In the genomic region with DNA sequence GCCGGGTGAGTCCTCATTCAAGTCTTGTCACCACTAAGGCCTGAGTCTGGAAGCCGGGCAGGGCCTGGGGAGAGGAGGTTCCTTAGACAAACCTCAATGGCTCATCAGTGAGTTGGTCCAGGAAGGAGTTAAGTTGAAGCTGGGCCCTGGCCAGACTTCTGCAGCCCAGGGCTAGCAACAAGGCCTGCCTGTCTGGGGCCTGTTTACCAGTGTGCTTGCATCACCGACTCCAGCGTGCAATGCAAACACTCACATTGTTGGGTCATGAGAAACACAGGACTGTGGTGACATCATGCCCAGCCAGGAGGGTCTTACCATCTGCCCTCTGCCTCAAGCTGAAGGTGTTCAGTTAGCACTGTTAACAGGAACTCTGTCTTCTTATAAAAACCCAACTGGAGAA, we compare ENCODE assay signal across 9 mouse cellular contexts. TPM values are rescaled to one million over a fixed set of nuclear protein-coding genes. Genes with fewer than 3 reads are reported as not detected.
DNase-seq lines count a peak whose midpoint lies in the region; ATAC-seq and TF ChIP-seq lines count a peak whose summit lies in the region.
"Had no signal": no experiment of that assay in that cellular context is flagged by ENCODE, and none has a peak within 500 bp of the region (broad histone marks: within the 10 kb centered on the region; RNA-seq: fewer than 3 reads in every experiment).

No protein-coding gene starts in this region.

- no peak overlapping the region for H3K27ac ChIP-seq in kidney, embryonic 15.5 days
- H3K27ac ChIP-seq in liver, embryonic 16.5 days (ENCODE audit: low read length), result peak overlapping the region; percentile 35; the same call in 1 of the 2 replicates
- peak overlapping the region; percentile 66; the same call in 1 of the 2 replicates for H3K27ac ChIP-seq in stomach, embryonic 14.5 days (ENCODE audit: low read length)
- H3K27ac ChIP-seq in cerebellum, adult 2 months (ENCODE audit: insufficient read depth, low read length), result no peak overlapping the region
- H3K27ac ChIP-seq: limb, embryonic 12.5 days; midbrain, embryonic 13.5 days had no signal

- WGBS in kidney, embryonic 15.5 days, result 69% methylated on average over 4 of the region's 4 CpGs
- WGBS in liver, embryonic 16.5 days (ENCODE audit: insufficient replicate concordance), result 63% methylated on average over 4 of the region's 4 CpGs
- WGBS in stomach, embryonic 14.5 days, result 65% methylated on average over 4 of the region's 4 CpGs
- 63% methylated on average over 4 of the region's 4 CpGs for WGBS in cerebellum, adult 2 months

- no peaks in the 10 kb centered on the region for H3K27me3 ChIP-seq in kidney, embryonic 15.5 days
- no peaks in the 10 kb centered on the region for H3K27me3 ChIP-seq in liver, embryonic 16.5 days (ENCODE audit: control insufficient read depth, insufficient read depth, low read depth, low read length)
- no peaks in the 10 kb centered on the region for H3K27me3 ChIP-seq in stomach, embryonic 14.5 days (ENCODE audit: control insufficient read depth, insufficient read depth, low read length)
- no peaks in the 10 kb centered on the region for H3K27me3 ChIP-seq in cerebellum, adult 2 months (ENCODE audit: control insufficient read depth, insufficient read depth, low read length)
- H3K27me3 ChIP-seq: limb, embryonic 12.5 days; midbrain, embryonic 13.5 days had no signal

- peaks cover 36% of the 10 kb centered on the region for H3K4me1 ChIP-seq in kidney, embryonic 15.5 days
- no peaks in the 10 kb centered on the region for H3K4me1 ChIP-seq in liver, embryonic 16.5 days (ENCODE audit: control insufficient read depth, low read depth, low read length)
- peaks cover 6% of the 10 kb centered on the region; the same call in 1 of the 2 replicates for H3K4me1 ChIP-seq in stomach, embryonic 14.5 days (ENCODE audit: control insufficient read depth, insufficient read depth, low read length)
- H3K4me1 ChIP-seq in cerebellum, adult 2 months (ENCODE audit: control insufficient read depth, insufficient read depth, low read length), result no peaks in the 10 kb centered on the region
- H3K4me1 ChIP-seq: midbrain, embryonic 13.5 days had no signal

- ATAC-seq in kidney, embryonic 15.5 days (replicated peaks; ENCODE audit: low FRiP score), result no peak
- peak; percentile 95 for ATAC-seq in liver, embryonic 16.5 days (ENCODE audit: low read depth)
- no peak for ATAC-seq in stomach, embryonic 14.5 days (ENCODE audit: insufficient number of reproducible peaks, insufficient read depth, low FRiP score, low read depth)
- ATAC-seq: midbrain, embryonic 13.5 days had no signal

- H3K4me3 ChIP-seq in kidney, embryonic 15.5 days (replicated peaks), result no peak overlapping the region
- no peak overlapping the region for H3K4me3 ChIP-seq in liver, embryonic 16.5 days (ENCODE audit: low read depth, low read length)
- H3K4me3 ChIP-seq in stomach, embryonic 14.5 days (ENCODE audit: low read depth, low read length), result no peak overlapping the region
- no peak overlapping the region for H3K4me3 ChIP-seq in cerebellum, adult 2 months (replicated peaks; ENCODE audit: insufficient read depth, low read depth, low read length)
- H3K4me3 ChIP-seq: limb, embryonic 12.5 days; midbrain, embryonic 13.5 days had no signal

- H3K4me2 ChIP-seq in kidney, embryonic 15.5 days, result no peak overlapping the region
- no peak overlapping the region for H3K4me2 ChIP-seq in liver, embryonic 16.5 days (ENCODE audit: low read depth, low read length)
- H3K4me2 ChIP-seq in stomach, embryonic 14.5 days (replicated peaks; ENCODE audit: low read depth, low read length), result no peak overlapping the region
- H3K4me2 ChIP-seq: limb, embryonic 12.5 days; midbrain, embryonic 13.5 days had no signal

- H3K9me3 ChIP-seq in kidney, embryonic 15.5 days (replicated peaks), result no peaks in the 10 kb centered on the region
- no peaks in the 10 kb centered on the region for H3K9me3 ChIP-seq in liver, embryonic 16.5 days (replicated peaks; ENCODE audit: control insufficient read depth, low read length)
- no peaks in the 10 kb centered on the region for H3K9me3 ChIP-seq in stomach, embryonic 14.5 days (ENCODE audit: control insufficient read depth, low read depth, low read length)
- H3K9me3 ChIP-seq: limb, embryonic 12.5 days; midbrain, embryonic 13.5 days had no signal

- TF ChIP-seq POLR2A in cerebellum, adult 2 months (IDR thresholded peaks at IDR 0.05; ENCODE audit: borderline replicate concordance, insufficient read depth, low read length), result no peak

- no peaks in the 10 kb centered on the region for H3K36me3 ChIP-seq in kidney, embryonic 15.5 days
- H3K36me3 ChIP-seq in liver, embryonic 16.5 days (ENCODE audit: control insufficient read depth, insufficient read depth), result no peaks in the 10 kb centered on the region
- no peaks in the 10 kb centered on the region for H3K36me3 ChIP-seq in stomach, embryonic 14.5 days (ENCODE audit: control insufficient read depth, insufficient read depth, low read length)
- H3K36me3 ChIP-seq: limb, embryonic 12.5 days; midbrain, embryonic 13.5 days had no signal

- H3K9ac ChIP-seq in kidney, embryonic 15.5 days, result no peak overlapping the region
- H3K9ac ChIP-seq in liver, embryonic 16.5 days (ENCODE audit: low read depth, low read length), result no peak overlapping the region
- no peak overlapping the region for H3K9ac ChIP-seq in stomach, embryonic 14.5 days (replicated peaks; ENCODE audit: low read depth, low read length)
- H3K9ac ChIP-seq: limb, embryonic 12.5 days; midbrain, embryonic 13.5 days had no signal

- DNase-seq in kidney, postnatal 10 days, result peak; percentile 50
- DNase-seq in brain, adult 2 months (ENCODE audit: low read depth, low spot score), result peak; percentile 9
- no peak for DNase-seq in cerebellum, adult 2 months
- no peak for DNase-seq in layer of hippocampus, adult 18-20 months (ENCODE audit: low spot score in 2 of 2)

- no peak for TF ChIP-seq CTCF in cerebellum, adult 2 months (IDR thresholded peaks at IDR 0.05; ENCODE audit: borderline replicate concordance, insufficient read depth, low read depth, low read length)

RNA-seq across cellular contexts. Expression of gene Smtn, which starts 25.6 kb away (rescaled TPM):
- 89.1 and 110 TPM in 2 replicates for polyA plus RNA-seq in kidney, embryonic 15.5 days (2015; fragmentation: Nextera tagmentation; extraction: Ambion mirVana)
- polyA plus RNA-seq in liver, embryonic 16.5 days (2015; fragmentation: Nextera tagmentation; extraction: Ambion mirVana), result 10.4 and 16.7 TPM in 2 replicates
- polyA plus RNA-seq in stomach, embryonic 14.5 days (2014; fragmentation: Nextera tagmentation; extraction: Ambion mirVana), result 109 and 112 TPM in 2 replicates
- polyA plus RNA-seq in cerebellum, adult 2 months (2012; rRNA removed), result 6.1 and 6.9 TPM in 2 replicates
- 1 to 10 TPM; 7.7 to 8.2 TPM for total RNA-seq in layer of hippocampus, adult 18-20 months (2021)

RNA-seq across cellular contexts. Expression of gene Selenom, which starts 51.5 kb away (rescaled TPM):
- polyA plus RNA-seq in kidney, embryonic 15.5 days (2015; fragmentation: Nextera tagmentation; extraction: Ambion mirVana), result 105 and 112 TPM in 2 replicates
- polyA plus RNA-seq in liver, embryonic 16.5 days (2015; fragmentation: Nextera tagmentation; extraction: Ambion mirVana), result 9.6 and 10.8 TPM in 2 replicates
- 154 and 160 TPM in 2 replicates for polyA plus RNA-seq in stomach, embryonic 14.5 days (2014; fragmentation: Nextera tagmentation; extraction: Ambion mirVana)
- polyA plus RNA-seq in cerebellum, adult 2 months (2012; rRNA removed), result 889 and 965 TPM in 2 replicates
- total RNA-seq in layer of hippocampus, adult 18-20 months (2021), result 100 to 1,000 TPM; 194 to 199 TPM

Comparison
In these comparisons a context has a peak if more than half of its experiments do, and no peak if none do; other contexts are left out.
1. DNase-seq: peak in kidney, postnatal 10 days (single experiment) and brain, adult 2 months (single experiment); none in cerebellum, adult 2 months (0 of 2) and layer of hippocampus, adult 18-20 months (0 of 2).
2. H3K27ac ChIP-seq: peak in liver, embryonic 16.5 days (single experiment) and stomach, embryonic 14.5 days (single experiment); none in kidney, embryonic 15.5 days (single experiment) and cerebellum, adult 2 months (single experiment).